Mouse (Mus musculus) forebrain, embryonic 12.5 days (tissue): ENCODE data around the gene Bod1. TPM values are rescaled to one million over a fixed set of nuclear protein-coding genes. Genes with fewer than 3 reads are reported as not detected.

Source experiments
- ATAC-seq: fragments of 200-750 bp; cut with Nextera tagmentation; 2 replicates; pipeline ENCODE4 v1.8.0; 2017; ENCODE audit warnings: moderate TSS enrichment; ENCODE audit not compliant: low FRiP score
- H3K27ac ChIP-seq: fragments of 300-500 bp; sonication (generic); 2 replicates; pipeline ENCODE4 v1.5.1; 2016; ENCODE audit warnings: mild to moderate bottlenecking
- H3K27me3 ChIP-seq: fragments of 300-500 bp; sonication (generic); 2 replicates; pipeline ENCODE4 v1.6.1; 2016; ENCODE audit warnings: mild to moderate bottlenecking
- H3K36me3 ChIP-seq: fragments of 300-500 bp; sonication (generic); replicated peaks from 2 replicates; pipeline ENCODE4 v1.6.1; 2016; ENCODE audit warnings: mild to moderate bottlenecking
- H3K4me1 ChIP-seq: fragments of 300-500 bp; sonication (generic); 2 replicates; pipeline ENCODE4 v1.6.1; 2016
- H3K4me2 ChIP-seq: fragments of 300-500 bp; sonication (generic); 2 replicates; pipeline ENCODE4 v1.6.1; 2016; ENCODE audit warnings: mild to moderate bottlenecking, moderate library complexity
- H3K4me3 ChIP-seq: fragments of 300-500 bp; sonication (generic); replicated peaks from 2 replicates; pipeline ENCODE4 v1.5.1; 2016; ENCODE audit warnings: mild to moderate bottlenecking
- H3K9ac ChIP-seq: fragments of 300-500 bp; sonication (generic); 2 replicates; pipeline ENCODE4 v1.6.1; 2016; ENCODE audit warnings: mild to moderate bottlenecking
- H3K9me3 ChIP-seq: fragments of 300-500 bp; sonication (generic); 2 replicates; pipeline ENCODE4 v1.6.1; 2016
- WGBS: fragments of 180-500 bp; shearing (Covaris S2); methylation state at CpG from one replicate; pipeline ENCODE4 v1.1.7; 2016; 5-methylcytosine and 5-hydroxymethylcytosine counted together
- polyA plus RNA-seq: library from polyadenylated mRNA; unstranded; fragments of >200 nt; fragmentation: Nextera tagmentation; extraction: Ambion mirVana; gene quantifications from 2 replicates; pipeline ENCODE4 v1.2.1, GENCODE M21; 2016

Bod1 gene
- polyA plus RNA-seq, 1 experiment from 2014 or later: 162 TPM

DNA sequence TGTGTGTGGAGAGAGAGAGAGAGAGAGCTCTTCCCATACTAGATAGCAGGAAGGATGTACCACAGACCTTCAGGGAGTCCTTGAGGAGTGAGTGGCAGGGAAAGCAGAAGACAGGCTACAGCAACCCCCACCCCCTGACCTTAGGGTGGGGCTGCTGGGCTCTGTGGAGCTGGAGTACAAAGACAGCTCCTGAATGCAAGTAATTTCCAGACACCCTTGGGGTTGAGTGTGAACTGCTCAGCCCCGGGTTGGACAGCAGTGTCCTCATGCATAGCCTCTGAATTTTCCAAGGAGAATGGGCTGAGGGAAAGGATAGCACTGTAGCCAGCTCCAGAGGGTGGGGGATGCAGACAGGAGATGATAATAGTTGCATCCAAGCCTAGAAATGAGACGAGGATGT, 50.9 kb downstream of the Bod1 start:
- no peak for ATAC-seq
- no peaks in the 10 kb centered on the region for H3K9me3 ChIP-seq
- no peak overlapping the region for H3K4me3 ChIP-seq
- H3K27ac ChIP-seq: no peak overlapping the region
- H3K4me2 ChIP-seq: no peak overlapping the region
- H3K27me3 ChIP-seq: no peaks in the 10 kb centered on the region
- WGBS: 67% methylated on average over 2 of the region's 2 CpGs
- H3K4me1 ChIP-seq: no peaks in the 10 kb centered on the region
- no peaks in the 10 kb centered on the region for H3K36me3 ChIP-seq
- H3K9ac ChIP-seq: no peak overlapping the region

GRCm38 (mm10) chr11:31617797-31618196, 53.9 kb downstream of the Bod1 start:
- H3K27ac ChIP-seq: no peak overlapping the region
- no peaks in the 10 kb centered on the region for H3K27me3 ChIP-seq
- no peaks in the 10 kb centered on the region for H3K4me1 ChIP-seq
- no peaks in the 10 kb centered on the region for H3K9me3 ChIP-seq
- ATAC-seq: no peak
- 84% methylated on average over 3 of the region's 3 CpGs for WGBS
- H3K36me3 ChIP-seq: no peaks in the 10 kb centered on the region
- H3K9ac ChIP-seq: no peak overlapping the region
- H3K4me2 ChIP-seq: no peak overlapping the region
- H3K4me3 ChIP-seq: no peak overlapping the region

- WGBS: 55% methylated on average over 3 of the region's 3 CpGs
- Histone ChIP-seq H3K27ac (no peak overlapping the region), H3K36me3 (no peaks in the 10 kb centered on the region), H3K27me3 (no peaks in the 10 kb centered on the region), H3K4me1 (no peaks in the 10 kb centered on the region), H3K9ac (no peak overlapping the region), H3K4me2 (no peak overlapping the region), H3K9me3 (no peaks in the 10 kb centered on the region), H3K4me3 (no peak overlapping the region)
- ATAC-seq: no peak
Observed at GRCm38 (mm10) chr11:31617236-31617635, 54.4 kb downstream of the Bod1 start.

- ATAC-seq: no peak
- no peaks in the 10 kb centered on the region for H3K4me1 ChIP-seq
- no peak overlapping the region for H3K4me2 ChIP-seq
- H3K27me3 ChIP-seq: no peaks in the 10 kb centered on the region
- H3K4me3 ChIP-seq: no peak overlapping the region
- H3K27ac ChIP-seq: no peak overlapping the region
- no peaks in the 10 kb centered on the region for H3K9me3 ChIP-seq
- H3K9ac ChIP-seq: no peak overlapping the region
- no peaks in the 10 kb centered on the region for H3K36me3 ChIP-seq
- WGBS: 84% methylated on average over 4 of the region's 4 CpGs
Observed at GRCm38 (mm10) chr11:31616722-31617121, 55.0 kb downstream of the Bod1 start.

Other genes starting within 250 kb of the Bod1 start
- 11.7 and 14.0 TPM in 2 replicates for gene Cpeb4, start 200.3 kb upstream of the Bod1 start, polyA plus RNA-seq